Mouse (Mus musculus): ENCODE data around the gene Thumpd1. TPM values are rescaled to one million over a fixed set of nuclear protein-coding genes. Genes with fewer than 3 reads are reported as not detected.

Thumpd1 gene
- total RNA-seq, 2 experiments from 2014 or later, result 35.8 to 102 TPM

DNA sequence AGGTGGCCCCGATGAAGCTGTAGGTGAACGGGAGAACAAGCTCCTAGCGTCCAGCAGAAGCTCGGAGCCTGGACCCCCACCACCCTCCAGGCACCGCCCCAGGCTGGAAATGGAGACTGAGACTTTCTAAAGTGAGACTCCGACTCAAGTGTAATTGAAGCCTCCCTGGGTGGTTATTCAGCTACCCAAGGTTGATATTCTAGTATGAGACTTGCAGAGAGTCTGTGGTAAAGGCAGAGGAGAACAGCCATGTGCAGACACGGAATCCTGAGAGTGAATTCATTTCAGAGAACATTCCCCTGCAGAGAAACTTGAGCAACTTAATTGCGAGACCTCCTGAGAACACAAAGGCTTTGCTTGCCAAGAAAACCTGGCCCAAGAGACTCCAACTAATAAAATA is 40.5 kb downstream of the Thumpd1 start:
- no peak for ATAC-seq (replicated peaks; ENCODE audit: poor library complexity, severe bottlenecking)

- peak; percentile 95 for ATAC-seq (replicated peaks; ENCODE audit: poor library complexity, severe bottlenecking)
These were observed 47.1 kb downstream of the Thumpd1 start for GRCm38 (mm10) chr7:119673465-119673864.

GRCm38 (mm10) chr7:119670925-119671324 is 49.7 kb downstream of the Thumpd1 start:
- no peak for ATAC-seq (replicated peaks; ENCODE audit: poor library complexity, severe bottlenecking)

- no peak for ATAC-seq (replicated peaks; ENCODE audit: poor library complexity, severe bottlenecking)
These were observed 50.2 kb downstream of the Thumpd1 start for GRCm38 (mm10) chr7:119670395-119670794.

DNA sequence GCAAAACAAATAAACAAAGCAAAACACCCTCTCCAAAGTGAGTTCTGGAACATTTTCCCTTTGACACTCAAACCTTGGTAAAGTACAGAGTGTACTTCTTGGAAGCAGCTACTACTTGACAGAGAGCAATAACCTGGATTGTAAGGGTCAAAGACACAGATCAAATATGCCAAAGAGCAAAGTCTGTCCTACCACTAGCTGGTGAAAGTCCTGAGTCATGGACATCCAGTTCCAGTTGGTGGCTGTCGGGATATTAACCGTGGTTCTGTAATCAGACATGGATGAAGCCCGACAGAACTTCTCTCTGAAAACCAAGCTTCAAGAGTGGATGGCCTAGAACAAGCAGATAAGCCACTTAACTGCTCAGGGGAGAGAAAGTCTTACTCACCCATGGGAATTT is 52.7 kb downstream of the Thumpd1 start:
- no peak for ATAC-seq (replicated peaks; ENCODE audit: poor library complexity, severe bottlenecking)

Other genes starting within 250 kb of the Thumpd1 start
- gene Umod, start 241.5 kb downstream of the Thumpd1 start, total RNA-seq (2014; fragmentation: Nextera tagmentation), result not detected in 2 replicates
- not detected in 2 replicates for gene Umod, start 241.5 kb downstream of the Thumpd1 start, total RNA-seq (2017)
- not detected in 2 replicates for gene Acsm5, start 201.3 kb downstream of the Thumpd1 start, total RNA-seq (2014; fragmentation: Nextera tagmentation)
- gene Acsm5, start 201.3 kb downstream of the Thumpd1 start, total RNA-seq (2017), result not detected in 2 replicates
- gene Pdilt, start 197.3 kb downstream of the Thumpd1 start, total RNA-seq (2014; fragmentation: Nextera tagmentation), result not detected in 2 replicates
- gene Pdilt, start 197.3 kb downstream of the Thumpd1 start, total RNA-seq (2017), result not detected in 2 replicates
- not detected in 2 replicates for gene Acsm2, start 166.5 kb downstream of the Thumpd1 start, total RNA-seq (2014; fragmentation: Nextera tagmentation)
- gene Acsm2, start 166.5 kb downstream of the Thumpd1 start, total RNA-seq (2017), result not detected in 2 replicates
- gene Acsm1, start 113.8 kb downstream of the Thumpd1 start, total RNA-seq (2014; fragmentation: Nextera tagmentation), result not detected in 2 replicates
- gene Acsm1, start 113.8 kb downstream of the Thumpd1 start, total RNA-seq (2017), result not detected in 2 replicates
- not detected in 2 replicates for gene Acsm4, start 30.8 kb downstream of the Thumpd1 start, total RNA-seq (2014; fragmentation: Nextera tagmentation)
- gene Acsm4, start 30.8 kb downstream of the Thumpd1 start, total RNA-seq (2017), result not detected in 2 replicates
- gene Acsm3, start 40.1 kb upstream of the Thumpd1 start, total RNA-seq (2014; fragmentation: Nextera tagmentation), result not detected in 2 replicates
- 0.13 TPM in 1 of 2 replicates, not detected in the other for gene Acsm3, start 40.1 kb upstream of the Thumpd1 start, total RNA-seq (2017)
- gene Rexo5, start 73.2 kb upstream of the Thumpd1 start, total RNA-seq (2014; fragmentation: Nextera tagmentation), result 7.8 and 20.6 TPM in 2 replicates
- gene Rexo5, start 73.2 kb upstream of the Thumpd1 start, total RNA-seq (2017), result 33.2 and 52.4 TPM in 2 replicates
- 7.7 and 12.2 TPM in 2 replicates for gene Eri2, start 73.3 kb upstream of the Thumpd1 start, total RNA-seq (2014; fragmentation: Nextera tagmentation)
- 15.0 and 16.5 TPM in 2 replicates for gene Eri2, start 73.3 kb upstream of the Thumpd1 start, total RNA-seq (2017)
- gene Lyrm1, start 175.1 kb upstream of the Thumpd1 start, total RNA-seq (2014; fragmentation: Nextera tagmentation), result 6.2 and 19.4 TPM in 2 replicates
- gene Lyrm1, start 175.1 kb upstream of the Thumpd1 start, total RNA-seq (2017), result 3.8 and 5.0 TPM in 2 replicates
- 4.7 and 10.3 TPM in 2 replicates for gene Dcun1d3, start 175.5 kb upstream of the Thumpd1 start, total RNA-seq (2014; fragmentation: Nextera tagmentation)
- gene Dcun1d3, start 175.5 kb upstream of the Thumpd1 start, total RNA-seq (2017), result 4.0 and 9.7 TPM in 2 replicates

Data from granulocyte monocyte progenitor cell, adult 5-6 weeks (primary cell).